In genomic region chr9:23390118-23390517, GRCm38 (mm10) we compare ENCODE assay signal across 21 mouse cellular contexts.
DNase-seq lines count a peak whose midpoint lies in the region; ATAC-seq lines count a peak whose summit lies in the region.
"Had no signal": no experiment of that assay in that cellular context is flagged by ENCODE, and none has a peak within 500 bp of the region (broad histone marks: within the 10 kb centered on the region; RNA-seq: fewer than 3 reads in every experiment).

No protein-coding gene starts in this region.

- H3K9ac ChIP-seq in embryonic facial prominence, embryonic 14.5 days (ENCODE audit: low read depth, low read length), result no peak overlapping the region
- no peak overlapping the region for H3K9ac ChIP-seq in limb, embryonic 11.5 days (ENCODE audit: low read length)

- no peak overlapping the region for H3K27ac ChIP-seq in embryonic facial prominence, embryonic 14.5 days (replicated peaks; ENCODE audit: low read depth, low read length)
- no peak overlapping the region for H3K27ac ChIP-seq in embryonic facial prominence, embryonic 10.5 days (replicated peaks)
- no peak overlapping the region for H3K27ac ChIP-seq in heart, embryonic 10.5 days
- no peak overlapping the region for H3K27ac ChIP-seq in limb, embryonic 11.5 days (replicated peaks; ENCODE audit: low read depth, low read length)
- no peak overlapping the region for H3K27ac ChIP-seq in limb, embryonic 10.5 days

- no peak for ATAC-seq in embryonic facial prominence, embryonic 14.5 days (ENCODE audit: low read depth)
- ATAC-seq in limb, embryonic 11.5 days (ENCODE audit: insufficient number of reproducible peaks, low FRiP score, low TSS enrichment, low read depth), result no peak
- ATAC-seq: activated CD4-positive, CD25-positive, alpha-beta regulatory T cell, adult 4 months; CD4-positive, CD25-positive, alpha-beta regulatory T cell, adult 4 months; Patski had no signal

- H3K27me3 ChIP-seq in embryonic facial prominence, embryonic 14.5 days (replicated peaks; ENCODE audit: control insufficient read depth, insufficient read depth, low read length), result no peaks in the 10 kb centered on the region
- H3K27me3 ChIP-seq in embryonic facial prominence, embryonic 10.5 days (replicated peaks; ENCODE audit: low read depth, poor library complexity, severe bottlenecking), result no peaks in the 10 kb centered on the region
- H3K27me3 ChIP-seq in heart, embryonic 10.5 days (ENCODE audit: insufficient read depth, poor library complexity, severe bottlenecking), result no peaks in the 10 kb centered on the region
- no peaks in the 10 kb centered on the region for H3K27me3 ChIP-seq in limb, embryonic 11.5 days (ENCODE audit: control insufficient read depth, insufficient read depth, low read length)
- H3K27me3 ChIP-seq in limb, embryonic 10.5 days (ENCODE audit: low read depth, poor library complexity, severe bottlenecking), result no peaks in the 10 kb centered on the region
- H3K27me3 ChIP-seq: CH12.LX, Patski had no signal

- peak; percentile 18 for DNase-seq in embryonic facial prominence, embryonic 14.5 days (ENCODE audit: low spot score)
- no peak for DNase-seq in embryonic facial prominence, embryonic 10.5 days (ENCODE audit: low spot score)
- peak; percentile 91 for DNase-seq in heart, adult 11 months
- no peak for DNase-seq in heart, embryonic 10.5 days (ENCODE audit: low spot score)
- peak; percentile 10 for DNase-seq in limb, embryonic 11.5 days (ENCODE audit: low spot score)
- DNase-seq in limb, embryonic 10.5 days (ENCODE audit: low spot score), result no peak
- DNase-seq: adrenal gland, adult 2 months; adrenal gland, adult 8-10 months; adrenal gland, postnatal 10 days; adrenal gland, postnatal 14 days; adrenal gland, postnatal 25 days; adrenal gland, postnatal 36 days; B cell, adult 2 months; cerebellum, adult 11 months; cerebellum, adult 11-12 months; cerebellum, adult 18-20 months had no signal

- H3K4me3 ChIP-seq in embryonic facial prominence, embryonic 14.5 days (ENCODE audit: low read depth, low read length), result no peak overlapping the region
- no peak overlapping the region for H3K4me3 ChIP-seq in embryonic facial prominence, embryonic 10.5 days
- H3K4me3 ChIP-seq in heart, embryonic 10.5 days, result no peak overlapping the region
- no peak overlapping the region for H3K4me3 ChIP-seq in limb, embryonic 11.5 days (ENCODE audit: low read depth, low read length)
- H3K4me3 ChIP-seq in limb, embryonic 10.5 days, result no peak overlapping the region

- H3K4me2 ChIP-seq in embryonic facial prominence, embryonic 14.5 days (ENCODE audit: low read depth, low read length), result no peak overlapping the region
- no peak overlapping the region for H3K4me2 ChIP-seq in limb, embryonic 11.5 days (ENCODE audit: low read depth, severe bottlenecking)

- peaks cover 13% of the 10 kb centered on the region for H3K4me1 ChIP-seq in embryonic facial prominence, embryonic 14.5 days (ENCODE audit: control insufficient read depth, insufficient read depth, low read length)
- H3K4me1 ChIP-seq in embryonic facial prominence, embryonic 10.5 days, result peaks cover 14% of the 10 kb centered on the region
- peaks cover 23% of the 10 kb centered on the region for H3K4me1 ChIP-seq in heart, embryonic 10.5 days
- peaks cover 3% of the 10 kb centered on the region; the same call in 1 of the 2 replicates for H3K4me1 ChIP-seq in limb, embryonic 11.5 days (ENCODE audit: control insufficient read depth, insufficient read depth, low read length)
- no peaks in the 10 kb centered on the region; the same call in 1 of the 2 replicates for H3K4me1 ChIP-seq in limb, embryonic 10.5 days

- H3K9me3 ChIP-seq in embryonic facial prominence, embryonic 14.5 days (ENCODE audit: control insufficient read depth, low read length), result no peaks in the 10 kb centered on the region
- H3K9me3 ChIP-seq in embryonic facial prominence, embryonic 10.5 days, result no peaks in the 10 kb centered on the region
- no peaks in the 10 kb centered on the region for H3K9me3 ChIP-seq in heart, embryonic 10.5 days
- no peaks in the 10 kb centered on the region for H3K9me3 ChIP-seq in limb, embryonic 11.5 days (ENCODE audit: control insufficient read depth, low read length)
- H3K9me3 ChIP-seq in limb, embryonic 10.5 days (replicated peaks), result no peaks in the 10 kb centered on the region
- H3K9me3 ChIP-seq: G1E had no signal

- 56% methylated on average over 3 of the region's 3 CpGs for WGBS in embryonic facial prominence, embryonic 14.5 days
- WGBS in embryonic facial prominence, embryonic 10.5 days, result 79% methylated on average over 3 of the region's 3 CpGs
- WGBS in heart, embryonic 10.5 days, result 62% methylated on average over 3 of the region's 3 CpGs
- 72% methylated on average over 3 of the region's 3 CpGs for WGBS in limb, embryonic 11.5 days
- WGBS in limb, embryonic 10.5 days, result 72% methylated on average over 3 of the region's 3 CpGs

- H3K36me3 ChIP-seq in embryonic facial prominence, embryonic 14.5 days (ENCODE audit: control insufficient read depth, insufficient read depth, low read length), result no peaks in the 10 kb centered on the region
- H3K36me3 ChIP-seq in embryonic facial prominence, embryonic 10.5 days (replicated peaks), result no peaks in the 10 kb centered on the region
- H3K36me3 ChIP-seq in heart, embryonic 10.5 days, result no peaks in the 10 kb centered on the region
- no peaks in the 10 kb centered on the region for H3K36me3 ChIP-seq in limb, embryonic 11.5 days (ENCODE audit: control insufficient read depth, insufficient read depth, low read length)
- no peaks in the 10 kb centered on the region for H3K36me3 ChIP-seq in limb, embryonic 10.5 days
- H3K36me3 ChIP-seq: G1E had no signal

Comparison
In these comparisons a context has a peak if more than half of its experiments do, and no peak if none do; other contexts are left out.
1. DNase-seq: peak in embryonic facial prominence, embryonic 14.5 days (single experiment), heart, adult 11 months (single experiment) and limb, embryonic 11.5 days (single experiment); none in embryonic facial prominence, embryonic 10.5 days (single experiment), heart, embryonic 10.5 days (single experiment) and limb, embryonic 10.5 days (single experiment).